Mouse (Mus musculus): ENCODE measurements around the gene Olfr766-ps1. TPM values are rescaled to one million over a fixed set of nuclear protein-coding genes. Genes with fewer than 3 reads are reported as not detected.
"Not testable (repeated sequence)": the region's sequence is repeated elsewhere in the genome, so short reads cannot be mapped to it uniquely, and the experiment has no call there.

Olfr766-ps1 gene
- polyA plus RNA-seq (2014; fragmentation: Nextera tagmentation; extraction: Ambion mirVana), result not detected in 2 replicates

- H3K9me3 ChIP-seq (ENCODE audit: control insufficient read depth, low read length), result no peaks in the 10 kb centered on the region
- 87% methylated on average over 2 of the region's 2 CpGs for WGBS
- DNase-seq (ENCODE audit: low spot score), result no peak
- no peaks in the 10 kb centered on the region for H3K4me1 ChIP-seq (ENCODE audit: control insufficient read depth, insufficient read depth, low read length)
- H3K4me3 ChIP-seq (ENCODE audit: low read depth, low read length), result no peak within 1 kb of the TSS
- no peaks in the 10 kb centered on the region for H3K27me3 ChIP-seq (ENCODE audit: control insufficient read depth, insufficient read depth, low read length)
- no peak within 1 kb of the TSS for H3K27ac ChIP-seq (replicated peaks; ENCODE audit: low read depth, low read length)
- no peak for ATAC-seq (ENCODE audit: insufficient number of reproducible peaks, low FRiP score, low TSS enrichment, low read depth)
- no peak within 1 kb of the TSS for H3K4me2 ChIP-seq (ENCODE audit: low read depth, severe bottlenecking)
- H3K36me3 ChIP-seq (ENCODE audit: control insufficient read depth, insufficient read depth, low read length), result no peaks in the 10 kb centered on the region
- H3K9ac ChIP-seq (ENCODE audit: low read length), result no peak within 1 kb of the TSS
Observed at GRCm38 (mm10) chr10:129068877-129069276, at the start of gene Olfr766-ps1. TSS of gene Olfr766-ps1 (minus strand) at chr10:129068977.

- Histone ChIP-seq H3K27ac (replicated peaks; ENCODE audit: low read depth, low read length) (no peak within 1 kb of the TSS), H3K4me1 (ENCODE audit: control insufficient read depth, insufficient read depth, low read length) (no peaks in the 10 kb centered on the region), H3K4me2 (ENCODE audit: low read depth, severe bottlenecking) (no peak within 1 kb of the TSS), H3K9me3 (ENCODE audit: control insufficient read depth, low read length) (no peaks in the 10 kb centered on the region), H3K27me3 (ENCODE audit: control insufficient read depth, insufficient read depth, low read length) (no peaks in the 10 kb centered on the region), H3K36me3 (ENCODE audit: control insufficient read depth, insufficient read depth, low read length) (no peaks in the 10 kb centered on the region), H3K9ac (ENCODE audit: low read length) (no peak within 1 kb of the TSS), H3K4me3 (ENCODE audit: low read depth, low read length) (no peak within 1 kb of the TSS)
- DNase-seq (ENCODE audit: low spot score), result no peak
- no peak for ATAC-seq (ENCODE audit: insufficient number of reproducible peaks, low FRiP score, low TSS enrichment, low read depth)
- 80% methylated on average over 2 of the region's 2 CpGs for WGBS
Observed at GRCm38 (mm10) chr10:129117761-129118160, 49.0 kb upstream of the Olfr766-ps1 start, which contains the start of gene Olfr769. TSS of gene Olfr769 (minus strand) at chr10:129117861.

DNA sequence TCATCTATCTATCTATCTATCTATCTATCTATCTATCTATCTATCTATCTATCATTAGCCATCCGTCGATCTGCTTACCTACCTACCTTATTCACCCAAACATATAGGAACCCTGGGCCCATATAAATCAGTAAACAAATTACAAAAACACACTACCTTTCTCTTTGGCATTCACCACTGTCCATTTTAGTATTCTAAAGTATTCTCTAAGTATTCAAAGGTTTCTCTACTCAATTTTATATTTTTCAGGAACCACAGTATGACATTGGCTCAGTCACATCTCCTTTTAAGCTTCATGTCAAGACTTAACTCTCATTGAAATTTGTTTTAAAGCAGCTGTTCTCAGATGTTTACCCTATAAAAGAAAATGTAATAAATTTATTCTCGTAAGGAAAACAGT is 46.4 kb upstream of the Olfr766-ps1 start:
- WGBS, result 91% methylated on average over 3 of the region's 3 CpGs
- H3K9me3 ChIP-seq (ENCODE audit: control insufficient read depth, low read length), result no peaks in the 10 kb centered on the region
- ATAC-seq (ENCODE audit: insufficient number of reproducible peaks, low FRiP score, low TSS enrichment, low read depth), result no peak
- no peaks in the 10 kb centered on the region for H3K4me1 ChIP-seq (ENCODE audit: control insufficient read depth, insufficient read depth, low read length)
- no peak overlapping the region for H3K4me2 ChIP-seq (ENCODE audit: low read depth, severe bottlenecking)
- no peak overlapping the region for H3K4me3 ChIP-seq (ENCODE audit: low read depth, low read length)
- no peak for DNase-seq (ENCODE audit: low spot score)
- H3K27me3 ChIP-seq (ENCODE audit: control insufficient read depth, insufficient read depth, low read length), result no peaks in the 10 kb centered on the region
- H3K9ac ChIP-seq (ENCODE audit: low read length), result no peak overlapping the region
- H3K27ac ChIP-seq (replicated peaks; ENCODE audit: low read depth, low read length), result no peak overlapping the region
- H3K36me3 ChIP-seq (ENCODE audit: control insufficient read depth, insufficient read depth, low read length), result no peaks in the 10 kb centered on the region

DNA sequence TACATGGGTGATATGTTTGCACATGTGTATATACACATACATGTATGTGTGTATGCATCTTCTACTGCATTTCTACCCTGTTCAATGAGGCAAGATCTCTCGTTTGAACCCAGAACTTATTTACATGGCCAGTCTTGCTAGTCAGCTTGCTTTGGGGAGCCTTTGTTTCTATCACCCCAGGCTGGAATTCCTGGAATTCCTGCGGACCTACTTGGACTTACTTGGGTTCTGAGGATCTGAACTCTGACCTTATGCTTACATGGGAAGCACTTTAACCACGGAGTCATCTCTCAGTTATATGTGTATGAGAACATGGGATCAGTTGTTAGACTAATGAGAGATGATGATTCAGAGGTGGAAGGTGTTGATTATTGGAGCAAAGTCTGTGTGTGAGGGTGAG is 32.5 kb upstream of the Olfr766-ps1 start:
- no peak overlapping the region for H3K4me3 ChIP-seq (ENCODE audit: low read depth, low read length)
- H3K27ac ChIP-seq (replicated peaks; ENCODE audit: low read depth, low read length), result no peak overlapping the region
- 54% methylated on average over 3 of the region's 3 CpGs for WGBS
- no peak overlapping the region for H3K4me2 ChIP-seq (ENCODE audit: low read depth, severe bottlenecking)
- no peaks in the 10 kb centered on the region for H3K36me3 ChIP-seq (ENCODE audit: control insufficient read depth, insufficient read depth, low read length)
- DNase-seq (ENCODE audit: low spot score) (no peak), ATAC-seq (ENCODE audit: insufficient number of reproducible peaks, low FRiP score, low TSS enrichment, low read depth) (no peak)
- H3K9ac ChIP-seq (ENCODE audit: low read length), result no peak overlapping the region
- no peaks in the 10 kb centered on the region for H3K27me3 ChIP-seq (ENCODE audit: control insufficient read depth, insufficient read depth, low read length)
- no peaks in the 10 kb centered on the region for H3K4me1 ChIP-seq (ENCODE audit: control insufficient read depth, insufficient read depth, low read length)
- H3K9me3 ChIP-seq (ENCODE audit: control insufficient read depth, low read length), result no peaks in the 10 kb centered on the region

DNA sequence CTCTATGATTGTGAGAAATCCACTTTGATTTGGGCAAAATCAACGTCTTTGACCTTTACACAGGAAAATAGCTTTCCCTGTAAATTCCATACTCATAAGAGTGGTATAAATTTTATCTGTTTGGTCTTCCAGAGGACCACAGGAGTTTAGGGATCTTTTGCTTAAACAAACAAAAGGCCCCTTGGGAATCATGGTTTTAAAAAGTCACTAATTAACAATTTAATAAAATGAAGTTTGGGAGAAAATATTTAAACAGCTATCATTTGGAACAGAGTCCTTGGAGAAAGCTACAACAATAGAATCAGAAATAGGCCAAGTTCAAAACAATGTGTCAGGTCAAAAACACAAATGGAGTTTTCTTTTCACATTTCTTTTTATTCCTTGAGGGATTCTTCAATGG is 30.5 kb upstream of the Olfr766-ps1 start, which contains the start of gene Olfr768:
Gene Olfr768, minus strand, starts transcription at position 101 of the 400 bp plus-strand sequence.
- H3K27ac ChIP-seq (replicated peaks; ENCODE audit: low read depth, low read length), result no peak within 1 kb of the TSS
- H3K4me3 ChIP-seq (ENCODE audit: low read depth, low read length), result no peak within 1 kb of the TSS
- ATAC-seq (ENCODE audit: insufficient number of reproducible peaks, low FRiP score, low TSS enrichment, low read depth) (no peak), DNase-seq (ENCODE audit: low spot score) (no peak)
- no peak within 1 kb of the TSS for H3K9ac ChIP-seq (ENCODE audit: low read length)
- H3K36me3 ChIP-seq (ENCODE audit: control insufficient read depth, insufficient read depth, low read length), result no peaks in the 10 kb centered on the region
- WGBS, result 83% methylated on average over 1 of the region's 1 CpGs
- no peaks in the 10 kb centered on the region for H3K27me3 ChIP-seq (ENCODE audit: control insufficient read depth, insufficient read depth, low read length)
- no peaks in the 10 kb centered on the region for H3K4me1 ChIP-seq (ENCODE audit: control insufficient read depth, insufficient read depth, low read length)
- H3K9me3 ChIP-seq (ENCODE audit: control insufficient read depth, low read length), result no peaks in the 10 kb centered on the region
- no peak within 1 kb of the TSS for H3K4me2 ChIP-seq (ENCODE audit: low read depth, severe bottlenecking)

DNA sequence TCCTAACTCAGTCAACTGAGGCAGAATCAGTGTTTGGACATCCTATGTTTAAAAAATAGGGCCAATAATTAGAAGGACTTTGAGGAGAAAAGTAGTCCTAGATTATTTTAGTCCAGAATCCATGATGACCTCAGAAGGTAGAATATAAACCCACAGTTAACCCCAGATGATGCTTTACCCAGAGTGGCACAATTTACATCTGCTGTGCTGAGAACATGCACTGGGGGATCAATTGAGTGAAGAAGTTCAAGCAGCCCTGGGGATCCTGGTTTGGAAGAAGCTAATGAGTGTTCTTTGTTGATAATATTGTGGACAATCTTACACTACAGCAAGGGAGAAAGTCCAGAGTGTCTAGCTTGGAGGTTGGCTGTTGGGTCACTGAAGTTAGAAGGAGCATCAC is 14.0 kb upstream of the Olfr766-ps1 start, which contains the start of gene Olfr767:
Gene Olfr767, minus strand, starts transcription at position 101 of the 400 bp plus-strand sequence.
- DNase-seq (ENCODE audit: low spot score); H3K9me3 ChIP-seq (ENCODE audit: control insufficient read depth, low read length); H3K27me3 ChIP-seq (ENCODE audit: control insufficient read depth, insufficient read depth, low read length); H3K4me1 ChIP-seq (ENCODE audit: control insufficient read depth, insufficient read depth, low read length); H3K9ac ChIP-seq (ENCODE audit: low read length); H3K4me3 ChIP-seq (ENCODE audit: low read depth, low read length); ATAC-seq (ENCODE audit: insufficient number of reproducible peaks, low FRiP score, low TSS enrichment, low read depth); H3K36me3 ChIP-seq (ENCODE audit: control insufficient read depth, insufficient read depth, low read length); H3K27ac ChIP-seq (replicated peaks; ENCODE audit: low read depth, low read length); H3K4me2 ChIP-seq (ENCODE audit: low read depth, severe bottlenecking): not testable (repeated sequence)

DNA sequence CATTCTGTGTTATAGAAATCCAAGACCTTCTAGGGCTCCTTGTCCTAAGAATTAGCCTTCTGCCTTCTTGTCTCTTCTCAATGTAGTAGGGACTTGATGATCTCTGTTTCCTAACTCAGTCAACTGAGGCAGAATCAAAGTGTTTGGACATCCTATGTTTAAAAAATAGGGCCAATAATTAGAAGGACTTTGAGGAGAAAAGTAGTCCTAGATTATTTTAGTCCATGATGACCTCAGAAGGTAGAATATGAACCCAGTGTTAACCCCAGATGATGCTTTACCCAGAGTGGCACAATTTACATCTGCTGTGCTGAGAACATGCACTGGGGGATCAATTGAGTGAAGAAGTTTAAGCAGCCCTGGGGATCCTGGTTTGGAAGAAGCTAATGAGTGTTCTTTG is 18.9 kb downstream of the Olfr766-ps1 start, which contains the start of gene Olfr765:
Gene Olfr765, minus strand, starts transcription at position 101 of the 400 bp plus-strand sequence.
- not testable (repeated sequence) for H3K4me3 ChIP-seq (ENCODE audit: low read depth, low read length); H3K4me2 ChIP-seq (ENCODE audit: low read depth, severe bottlenecking); H3K27me3 ChIP-seq (ENCODE audit: control insufficient read depth, insufficient read depth, low read length); H3K27ac ChIP-seq (replicated peaks; ENCODE audit: low read depth, low read length); DNase-seq (ENCODE audit: low spot score); H3K36me3 ChIP-seq (ENCODE audit: control insufficient read depth, insufficient read depth, low read length); H3K4me1 ChIP-seq (ENCODE audit: control insufficient read depth, insufficient read depth, low read length); H3K9me3 ChIP-seq (ENCODE audit: control insufficient read depth, low read length); ATAC-seq (ENCODE audit: insufficient number of reproducible peaks, low FRiP score, low TSS enrichment, low read depth); H3K9ac ChIP-seq (ENCODE audit: low read length)

- Histone ChIP-seq H3K36me3 (ENCODE audit: control insufficient read depth, insufficient read depth, low read length) (no peaks in the 10 kb centered on the region), H3K9me3 (ENCODE audit: control insufficient read depth, low read length) (no peaks in the 10 kb centered on the region), H3K4me1 (ENCODE audit: control insufficient read depth, insufficient read depth, low read length) (no peaks in the 10 kb centered on the region), H3K4me2 (ENCODE audit: low read depth, severe bottlenecking) (no peak within 1 kb of the TSS), H3K27ac (replicated peaks; ENCODE audit: low read depth, low read length) (no peak within 1 kb of the TSS), H3K27me3 (ENCODE audit: control insufficient read depth, insufficient read depth, low read length) (no peaks in the 10 kb centered on the region), H3K4me3 (ENCODE audit: low read depth, low read length) (no peak within 1 kb of the TSS), H3K9ac (ENCODE audit: low read length) (no peak within 1 kb of the TSS)
- ATAC-seq (ENCODE audit: insufficient number of reproducible peaks, low FRiP score, low TSS enrichment, low read depth) (no peak), DNase-seq (ENCODE audit: low spot score) (no peak)
- WGBS, result 80% methylated on average over 3 of the region's 3 CpGs
Observed at GRCm38 (mm10) chr10:129039796-129040195, 29.0 kb downstream of the Olfr766-ps1 start, which contains the start of gene Olfr764-ps1. TSS of gene Olfr764-ps1 (minus strand) at chr10:129039896.

DNA sequence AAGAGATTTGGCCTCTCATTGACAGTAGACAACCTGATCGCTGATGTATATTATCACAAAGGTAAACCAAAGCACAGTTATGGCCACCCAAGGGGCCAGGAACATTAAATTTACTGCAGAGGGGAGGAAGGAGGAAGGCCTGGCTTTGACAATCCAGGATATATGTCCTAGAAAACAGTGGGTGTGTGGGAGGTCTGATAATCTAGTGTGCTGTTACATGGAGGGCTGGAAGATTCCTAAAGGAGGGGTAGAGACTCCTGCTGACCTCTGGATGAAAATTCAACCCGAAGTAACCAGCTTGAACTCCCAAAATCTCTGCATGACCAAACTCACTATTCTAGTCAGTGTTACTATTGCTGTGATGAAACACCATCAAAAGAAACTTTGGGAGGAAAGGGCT is 40.4 kb downstream of the Olfr766-ps1 start:
- Histone ChIP-seq H3K4me1 (ENCODE audit: control insufficient read depth, insufficient read depth, low read length) (no peaks in the 10 kb centered on the region), H3K36me3 (ENCODE audit: control insufficient read depth, insufficient read depth, low read length) (no peaks in the 10 kb centered on the region), H3K9me3 (ENCODE audit: control insufficient read depth, low read length) (no peaks in the 10 kb centered on the region), H3K27ac (replicated peaks; ENCODE audit: low read depth, low read length) (no peak overlapping the region), H3K27me3 (ENCODE audit: control insufficient read depth, insufficient read depth, low read length) (no peaks in the 10 kb centered on the region), H3K4me3 (ENCODE audit: low read depth, low read length) (no peak overlapping the region), H3K9ac (ENCODE audit: low read length) (no peak overlapping the region), H3K4me2 (ENCODE audit: low read depth, severe bottlenecking) (no peak overlapping the region)
- no peak for ATAC-seq (ENCODE audit: insufficient number of reproducible peaks, low FRiP score, low TSS enrichment, low read depth)
- no peak for DNase-seq (ENCODE audit: low spot score)
- WGBS, result 86% methylated on average over 2 of the region's 2 CpGs
